Mouse (Mus musculus) G1E (cell line): ENCODE data around the gene Pvr.

Experiments used
- CTCF ChIP-seq: IDR thresholded peaks from 2 replicates; pipeline ENCODE4 v1.5.1; 2012; ENCODE audit warnings: low read depth, low read length, inconsistent platforms, mixed read lengths
- POLR2AphosphoS5 ChIP-seq: IDR thresholded peaks from 2 replicates; pipeline ENCODE4 v1.6.1; 2012; ENCODE audit warnings: low read depth, low read length, inconsistent platforms; ENCODE audit not compliant: insufficient replicate concordance
- TAL1 ChIP-seq: conservative IDR thresholded peaks from 2 replicates; pipeline ENCODE4 v1.6.1; 2012; ENCODE audit warnings: low read depth, low read length, inconsistent platforms, mixed read lengths

DNA sequence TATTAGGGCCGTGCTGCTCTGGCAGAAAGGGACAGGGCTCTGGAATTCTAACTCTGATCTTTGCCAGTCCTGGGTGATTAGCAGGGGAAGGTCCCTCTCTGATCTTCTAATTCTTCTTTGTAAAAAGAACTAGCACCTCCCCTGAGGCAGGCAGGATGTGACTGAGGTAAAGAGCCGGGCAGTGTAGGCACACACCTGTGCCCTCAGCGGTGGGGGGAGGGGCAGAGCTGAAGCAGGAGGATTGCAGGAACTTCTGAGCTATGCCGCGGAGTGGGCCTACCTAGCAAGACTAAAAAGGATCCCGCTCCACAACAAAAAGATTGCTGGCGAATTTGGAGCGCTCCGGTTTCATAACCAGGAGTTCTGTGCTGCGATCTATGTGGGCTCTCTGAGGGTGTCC, 29.0 kb upstream of the Pvr start:
- TF ChIP-seq CTCF = no peak
- no peak for TF ChIP-seq TAL1
- TF ChIP-seq POLR2AphosphoS5 = no peak
